Mouse (Mus musculus): ENCODE results near the gene Aebp2. TPM values are rescaled to one million over a fixed set of nuclear protein-coding genes. Genes with fewer than 3 reads are reported as not detected.

The Aebp2 gene
- total RNA-seq (2023) = 159 TPM

GRCm38 (mm10) chr6:140622391-140623225, at the start of gene Aebp2:
TSS of gene Aebp2 (plus strand) at chr6:140622663.

Other genes starting within 250 kb of the Aebp2 start
- 71.1 TPM for gene Plekha5, start 198.6 kb upstream of the Aebp2 start, total RNA-seq (2023)
- not detected for gene Gm11077, start 106.6 kb downstream of the Aebp2 start, total RNA-seq (2023)

Measured in CD8-positive naive resting alpha-beta T cell, adult 57 days (primary cell).